Mouse (Mus musculus) lung, postnatal 25 days (tissue): ENCODE measurements at regions not wholly inside any gene's neighbourhood (a gene's known extent, or its start where the extent isn't known, plus 50 kb on each side); places are given as distances from the start of the nearest gene placed in this dataset.
A peak's percentile ranks its signal among the peaks of the same experiment; 100 is the strongest.

Source experiments
- DNase-seq: peaks from one replicate; pipeline ENCODE4 v3.0.0; 2022; ENCODE audit warnings: low spot score

DNA sequence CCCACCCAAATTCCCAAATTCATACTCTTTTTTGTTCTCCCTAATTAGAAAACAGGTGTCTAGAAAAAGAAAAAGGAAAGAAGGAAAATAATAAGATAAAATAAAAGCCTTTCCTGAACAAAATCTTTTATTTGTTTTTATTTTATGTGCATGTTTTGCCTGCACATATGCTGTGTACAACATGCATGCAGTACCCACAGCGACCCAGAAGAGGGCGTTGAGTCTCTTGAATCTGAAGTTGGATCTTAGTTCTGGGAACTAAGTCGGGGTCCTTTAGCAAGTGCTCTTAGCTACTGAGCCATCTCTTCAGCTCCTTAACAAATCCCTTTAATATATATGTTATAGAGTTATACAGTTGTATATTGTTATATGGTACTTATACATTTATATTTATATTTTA, 206.0 kb upstream of the Clint1 start:
- DNase-seq = no peak

DNA sequence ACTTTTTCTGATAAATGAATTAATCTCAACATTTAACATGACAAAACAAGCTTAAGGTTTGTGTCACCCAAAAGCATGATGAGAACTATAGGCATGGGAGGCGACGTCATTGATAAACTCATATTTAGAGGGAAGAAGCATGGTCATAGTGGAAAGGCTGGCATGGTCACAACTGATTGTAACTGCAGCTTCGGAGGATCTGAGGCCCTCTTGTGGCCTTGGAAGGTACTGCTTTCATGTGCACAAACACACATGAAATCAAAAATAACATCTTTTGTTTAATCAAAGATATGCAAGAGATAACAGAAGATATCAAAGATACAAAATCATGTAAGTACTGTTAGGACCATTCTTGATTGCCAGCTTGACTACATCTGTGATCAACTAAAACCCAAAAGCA, 204.0 kb upstream of the Clint1 start:
- DNase-seq = no peak

DNA sequence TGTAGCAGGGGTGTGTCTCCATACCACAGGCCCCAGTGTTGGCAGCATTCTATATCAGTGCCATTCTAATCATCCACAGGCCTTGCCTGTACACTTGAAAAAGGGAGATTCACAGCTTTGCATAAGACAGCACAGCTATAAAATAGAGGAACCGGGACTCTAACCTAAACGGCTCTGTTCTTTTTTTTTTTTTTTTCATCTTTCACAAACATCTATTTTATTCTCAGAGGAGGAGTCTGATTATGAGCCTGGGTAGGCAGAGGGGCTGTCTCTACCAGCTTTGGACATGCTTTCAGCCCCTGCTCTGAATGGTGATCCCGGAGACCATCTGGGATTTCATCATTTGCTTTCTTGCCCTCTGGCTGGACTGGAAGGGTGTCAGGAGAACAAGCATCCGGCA, 195.6 kb upstream of the Clint1 start:
- no peak for DNase-seq

- no peak for DNase-seq
These were observed 181.6 kb upstream of the Clint1 start for GRCm38 (mm10) chr11:45670156-45670830.

DNA sequence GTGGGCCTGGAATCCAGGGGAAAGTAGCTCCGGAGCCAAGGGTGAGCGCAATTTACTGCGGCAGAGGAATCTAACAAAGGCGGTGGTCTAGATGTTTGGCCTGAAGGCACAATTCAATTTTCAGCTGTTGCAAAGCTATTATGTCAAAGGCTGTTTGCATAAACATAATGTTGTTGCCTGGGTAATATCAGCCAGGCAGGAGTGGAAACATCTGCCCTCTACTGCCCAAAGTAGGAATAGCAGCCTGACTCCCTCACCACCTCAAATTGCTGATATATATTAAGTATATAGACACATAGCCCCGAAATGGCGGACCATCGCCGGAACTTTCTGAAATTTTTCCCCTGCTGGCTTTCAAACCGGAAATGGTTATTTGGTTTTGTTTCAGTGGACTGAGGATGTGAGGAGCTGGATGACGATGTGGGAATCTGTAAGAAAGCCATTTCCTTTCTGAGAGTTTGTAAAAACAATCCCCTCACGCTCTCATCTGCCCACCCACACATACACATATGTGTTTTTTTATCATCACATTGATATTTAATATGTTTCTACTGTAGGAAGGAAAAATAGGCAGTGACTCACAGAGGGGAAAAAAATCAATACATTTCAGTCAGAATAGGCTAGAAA, 173.1 kb upstream of the Clint1 start:
- peak; percentile 49 for DNase-seq

GRCm38 (mm10) chr11:45679293-45679673, 172.6 kb upstream of the Clint1 start:
- DNase-seq = peak; percentile 5

- no peak for DNase-seq
These were observed 166.3 kb upstream of the Clint1 start for GRCm38 (mm10) chr11:45685571-45685970.

- DNase-seq = no peak
These were observed 158.6 kb upstream of the Clint1 start for GRCm38 (mm10) chr11:45693206-45693605.

GRCm38 (mm10) chr11:45701506-45701905, 150.3 kb upstream of the Clint1 start:
- no peak for DNase-seq

- DNase-seq = no peak
These were observed 148.9 kb upstream of the Clint1 start for GRCm38 (mm10) chr11:45702916-45703315.

DNA sequence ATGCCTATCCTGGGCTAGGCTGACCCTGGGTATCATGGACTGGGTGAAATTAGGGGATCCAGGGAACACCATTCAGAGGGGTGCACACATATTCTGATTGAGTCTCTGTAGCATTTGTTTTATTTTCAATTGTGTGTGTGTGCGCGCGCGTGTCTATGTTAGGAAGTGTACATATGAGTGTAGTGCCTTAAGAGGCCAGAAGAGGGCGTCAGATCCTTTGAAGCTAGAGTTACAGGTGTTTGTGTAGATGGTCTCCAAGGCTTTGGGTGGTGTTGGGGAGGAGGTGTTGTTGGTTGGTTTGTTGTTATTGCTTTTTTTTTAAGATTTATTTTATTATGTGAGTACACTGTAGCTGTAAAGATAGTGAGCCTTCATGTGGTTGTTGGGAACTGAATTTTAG, 147.4 kb upstream of the Clint1 start:
- DNase-seq = no peak

DNA sequence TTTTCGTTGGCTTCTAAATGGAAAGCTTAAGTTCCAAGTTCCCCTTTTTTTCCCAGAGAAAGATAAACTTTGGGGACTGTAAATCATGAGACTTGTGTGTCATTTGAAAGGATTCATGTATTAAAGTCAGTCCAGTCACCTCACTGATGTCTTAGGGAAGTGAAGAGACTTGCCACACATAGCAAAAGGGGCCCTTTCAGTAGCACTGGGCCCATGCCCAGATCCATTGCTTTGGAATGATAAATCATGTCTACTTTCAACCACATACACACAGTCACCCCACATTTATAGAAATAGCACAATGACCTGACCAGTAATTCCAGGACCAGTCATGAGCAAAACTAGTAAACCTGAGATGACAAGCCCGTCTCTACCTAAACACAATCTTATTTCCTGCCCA, 133.2 kb upstream of the Clint1 start:
- DNase-seq = no peak

DNA sequence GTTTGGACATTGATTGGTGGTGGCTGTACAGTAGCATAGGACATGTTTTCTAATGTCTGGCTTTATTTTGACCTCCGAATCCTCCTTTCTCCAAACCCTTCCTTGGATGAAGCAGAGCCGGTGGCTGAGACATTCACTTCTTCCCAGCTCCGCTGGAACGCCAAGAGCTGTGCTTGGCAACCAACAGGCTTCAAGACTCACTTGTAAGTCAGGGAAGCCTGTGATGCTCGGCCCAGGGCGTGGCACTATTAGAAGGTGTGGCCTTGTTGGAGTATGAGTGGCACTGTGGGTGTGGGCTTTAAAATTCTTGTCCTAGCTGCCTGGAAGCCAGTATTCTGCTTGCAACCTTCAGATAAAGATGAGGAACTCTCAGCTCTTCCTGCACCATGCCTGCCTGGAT, 132.0 kb upstream of the Clint1 start:
- no peak for DNase-seq

DNA sequence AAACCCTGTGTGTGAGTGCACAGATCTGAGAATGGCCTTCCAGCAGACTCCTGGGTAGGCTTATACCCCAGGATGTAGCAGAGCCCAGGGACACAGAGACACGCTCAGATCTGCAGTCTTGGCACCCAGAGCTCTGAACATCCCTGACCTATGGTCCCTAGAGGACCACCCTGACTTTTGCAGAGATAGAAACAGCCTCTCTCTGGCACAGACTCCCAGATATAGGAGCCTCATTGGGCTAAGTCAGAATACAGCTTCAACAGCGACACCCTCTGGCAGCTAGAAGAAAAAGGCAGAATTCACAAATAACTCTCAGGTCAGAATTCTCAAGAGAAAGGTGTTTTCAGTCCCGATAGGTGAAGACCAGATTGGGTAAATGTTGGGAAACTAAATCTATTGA, 115.3 kb upstream of the Clint1 start:
- DNase-seq = no peak

DNA sequence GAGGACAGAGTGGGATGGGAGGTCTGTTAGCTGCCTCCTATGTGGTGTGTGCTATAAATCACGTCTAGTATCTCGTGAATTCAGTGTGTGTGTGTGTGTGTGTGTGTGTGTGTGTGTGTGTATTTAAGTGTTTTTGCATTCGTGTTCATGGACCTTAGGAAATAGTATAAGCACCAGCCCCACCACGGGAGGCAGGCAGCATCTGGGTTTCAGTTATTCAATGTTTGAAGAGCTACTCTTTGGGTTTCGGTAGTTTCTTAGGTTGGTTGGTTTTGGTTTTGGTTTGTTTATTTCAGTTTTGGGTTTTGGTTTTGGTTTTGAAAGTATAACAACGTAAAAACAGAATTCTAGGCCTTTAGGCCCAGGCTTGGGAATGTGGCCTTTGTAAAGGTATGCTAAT, 113.5 kb upstream of the Clint1 start:
- DNase-seq = no peak

- DNase-seq = no peak
These were observed 105.9 kb upstream of the Clint1 start for GRCm38 (mm10) chr11:45745941-45746340.

DNA sequence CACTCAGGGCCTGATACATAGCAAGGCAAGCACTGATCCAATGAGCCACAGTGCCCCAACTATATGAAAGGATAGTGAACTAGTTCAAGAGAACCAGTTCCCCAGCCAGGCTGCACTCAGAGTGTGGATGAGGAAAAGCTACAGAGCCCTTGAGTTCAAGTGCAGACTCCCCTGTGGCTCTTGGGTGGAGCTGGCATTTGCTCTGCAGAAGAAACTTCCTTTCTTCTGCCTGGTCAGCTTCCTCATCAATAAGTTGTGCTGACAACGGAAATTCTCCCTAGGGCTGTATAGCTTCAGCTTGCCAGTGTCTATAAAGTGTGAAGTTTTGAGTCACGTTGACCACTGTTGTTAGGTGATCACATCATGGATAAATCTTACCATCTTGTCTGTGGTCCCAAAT, 101.6 kb upstream of the Clint1 start:
- no peak for DNase-seq

GRCm38 (mm10) chr11:45752237-45752636, 99.6 kb upstream of the Clint1 start:
- peak; percentile 34 for DNase-seq

GRCm38 (mm10) chr11:45752791-45753190, 99.1 kb upstream of the Clint1 start:
- DNase-seq = no peak

GRCm38 (mm10) chr11:45767081-45767480, 84.8 kb upstream of the Clint1 start:
- DNase-seq = no peak

GRCm38 (mm10) chr11:45782435-45782834, 69.4 kb upstream of the Clint1 start:
- no peak for DNase-seq

DNA sequence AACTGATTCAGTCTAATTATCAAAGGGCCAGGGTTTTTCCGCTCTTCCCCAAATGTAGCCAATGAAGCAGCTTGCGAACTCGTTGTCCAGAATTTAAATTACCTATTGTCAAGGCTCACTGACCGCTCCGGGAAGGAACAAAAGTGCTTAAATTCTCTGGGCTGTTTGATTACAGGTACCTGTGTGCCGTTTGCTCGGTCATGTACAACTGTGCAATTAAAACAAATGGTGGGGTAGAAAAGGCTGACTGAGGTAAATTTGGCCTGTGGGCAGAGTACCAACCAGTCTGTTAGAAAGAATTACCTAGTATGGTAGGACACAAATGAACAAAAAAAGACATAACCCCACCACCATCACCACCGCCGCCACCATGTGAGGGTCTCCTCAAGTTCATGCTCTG, 66.0 kb upstream of the Clint1 start:
- DNase-seq = no peak

DNA sequence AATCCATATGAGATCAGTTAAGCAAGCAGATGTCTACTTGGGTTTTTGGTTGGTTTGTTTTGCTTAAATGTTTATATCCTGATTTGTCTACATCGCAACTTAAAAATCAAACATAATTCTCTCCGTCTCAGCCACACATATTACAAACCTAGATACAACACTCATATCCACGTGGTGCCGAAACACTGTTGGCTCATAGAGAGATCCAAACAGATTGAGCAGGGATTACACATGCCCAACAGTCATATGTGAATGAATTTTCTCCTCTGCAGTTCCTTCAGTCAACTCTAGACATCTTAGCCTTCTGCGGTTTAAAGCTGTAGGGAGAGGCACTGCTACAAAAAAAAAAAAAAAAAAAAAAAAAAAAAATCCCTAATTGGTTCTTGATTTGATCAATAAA, 64.4 kb upstream of the Clint1 start:
- DNase-seq = no peak

DNA sequence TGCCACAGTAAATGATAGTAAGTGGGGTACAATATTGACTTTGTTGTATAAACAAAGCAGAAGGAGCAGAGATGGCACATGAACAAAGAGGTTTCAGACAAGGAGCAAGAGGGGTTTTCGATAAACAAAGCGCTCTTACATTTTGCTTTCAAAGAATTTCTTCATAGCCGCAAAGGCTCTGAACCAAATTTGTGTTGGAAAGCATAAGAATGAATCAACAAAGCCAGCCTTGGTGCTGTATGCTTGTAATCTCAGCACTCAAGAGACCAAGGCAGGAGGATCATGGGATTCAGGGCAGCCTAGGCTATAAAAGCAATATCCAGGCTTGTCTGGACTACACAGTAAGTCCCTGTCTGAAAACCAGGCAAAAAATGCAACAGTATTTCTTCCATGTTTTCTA, 62.0 kb upstream of the Clint1 start:
- DNase-seq = no peak
